Mouse (Mus musculus): ENCODE results near the gene Pla1a.

DNA sequence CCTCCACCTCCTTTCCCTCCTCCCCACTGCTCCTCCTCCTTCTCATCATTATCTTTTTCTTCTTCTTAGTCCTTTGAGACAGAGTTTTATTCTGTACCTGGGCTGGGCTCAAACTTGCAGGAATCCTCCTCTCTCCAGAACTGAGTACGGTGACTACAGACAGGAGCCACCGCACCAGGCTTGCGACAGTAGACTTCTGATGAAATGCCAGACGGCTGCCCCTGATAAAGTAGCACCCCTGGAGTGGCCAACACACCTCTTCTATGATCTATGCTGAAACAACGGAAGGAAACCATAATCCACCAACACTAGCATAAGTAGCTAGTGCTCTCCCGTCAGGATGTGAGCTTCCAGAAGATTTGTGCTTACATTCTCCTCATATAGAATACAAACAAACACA, 45.6 kb downstream of the Pla1a start:
- TF ChIP-seq CTCF (conservative IDR thresholded peaks at IDR 0.05; ENCODE audit: low read length) (no peak), NANOG (IDR thresholded peaks at IDR 0.05; ENCODE audit: borderline replicate concordance, low read length) (no peak), POU5F1 (IDR thresholded peaks at IDR 0.05; ENCODE audit: borderline replicate concordance, low read length) (no peak)
